Mouse (Mus musculus) brain, embryonic 14.5 days (tissue): ENCODE results near the gene Ccdc9. TPM values are rescaled to one million over a fixed set of nuclear protein-coding genes. Genes with fewer than 3 reads are reported as not detected.
A peak's percentile ranks its signal among the peaks of the same experiment; 100 is the strongest.
"Not testable (repeated sequence)": the region's sequence is repeated elsewhere in the genome, so short reads cannot be mapped to it uniquely, and the experiment has no call there.

Experiments used
- DNase-seq: peaks from one replicate; pipeline ENCODE4 v3.0.0-alpha.2; 2011; ENCODE audit warnings: low read depth
- CTCF ChIP-seq: fragments of 200-500 bp; IDR thresholded peaks from 2 replicates; pipeline ENCODE4 v1.5.1; 2012; ENCODE audit warnings: inconsistent platforms, mild to moderate bottlenecking, moderate library complexity, borderline replicate concordance; ENCODE audit not compliant: insufficient read depth, insufficient read length; ENCODE audit errors: extremely low read depth
- POLR2A ChIP-seq: fragments of 200-500 bp; IDR thresholded peaks from 2 replicates; pipeline ENCODE4 v1.6.1; 2012; ENCODE audit warnings: mild to moderate bottlenecking, inconsistent platforms, borderline replicate concordance; ENCODE audit not compliant: poor library complexity, insufficient read depth, insufficient read length, severe bottlenecking; ENCODE audit errors: extremely low read depth
- polyA plus RNA-seq: library from polyadenylated mRNA; depleted of rRNA; stranded (reverse); fragments of >200 nt; gene quantifications from 2 replicates; pipeline ENCODE4 v1.2.3, GENCODE M21; 2012

The Ccdc9 gene
- polyA plus RNA-seq, 1 experiment: 63.9 TPM

DNA sequence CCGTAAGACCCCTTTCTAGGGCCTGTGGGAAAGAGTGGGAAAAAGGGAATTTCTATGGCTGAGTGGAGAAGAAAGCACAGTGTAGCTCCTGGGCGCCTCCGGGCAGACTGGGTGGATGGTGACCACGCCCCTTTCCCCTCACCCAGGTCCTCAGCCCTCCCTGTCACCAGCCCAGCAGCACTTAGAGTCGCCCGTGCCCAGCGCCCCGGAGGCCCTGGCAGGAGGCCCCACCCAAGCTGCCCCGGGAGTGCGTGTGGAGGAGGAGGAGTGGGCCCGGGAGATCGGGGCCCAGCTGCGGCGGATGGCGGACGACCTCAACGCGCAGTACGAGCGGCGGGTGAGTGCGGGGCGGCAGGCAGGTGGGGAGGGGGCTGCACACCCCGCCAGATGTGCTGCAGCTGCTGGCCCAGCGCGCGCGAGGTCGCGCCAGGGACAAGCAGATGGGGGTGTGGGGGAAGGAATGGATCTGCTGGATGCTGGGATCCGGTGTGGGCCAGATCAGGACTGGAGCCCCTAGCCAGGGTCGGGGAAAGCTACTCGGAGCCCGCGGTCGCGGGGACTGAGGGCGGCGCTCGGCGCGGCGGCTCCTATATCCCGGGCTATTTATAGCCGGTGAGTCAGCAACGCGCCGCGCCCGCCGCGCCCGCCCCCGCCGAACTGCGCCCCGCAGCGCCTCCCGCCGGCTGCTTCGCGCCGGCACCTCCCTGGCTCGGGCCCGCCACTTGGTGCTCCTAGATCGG lies 27.1 kb upstream of the Ccdc9 start:
- TF ChIP-seq POLR2A (peak; percentile 86; the same call in 1 of the 2 replicates), CTCF (no peak)

DNA sequence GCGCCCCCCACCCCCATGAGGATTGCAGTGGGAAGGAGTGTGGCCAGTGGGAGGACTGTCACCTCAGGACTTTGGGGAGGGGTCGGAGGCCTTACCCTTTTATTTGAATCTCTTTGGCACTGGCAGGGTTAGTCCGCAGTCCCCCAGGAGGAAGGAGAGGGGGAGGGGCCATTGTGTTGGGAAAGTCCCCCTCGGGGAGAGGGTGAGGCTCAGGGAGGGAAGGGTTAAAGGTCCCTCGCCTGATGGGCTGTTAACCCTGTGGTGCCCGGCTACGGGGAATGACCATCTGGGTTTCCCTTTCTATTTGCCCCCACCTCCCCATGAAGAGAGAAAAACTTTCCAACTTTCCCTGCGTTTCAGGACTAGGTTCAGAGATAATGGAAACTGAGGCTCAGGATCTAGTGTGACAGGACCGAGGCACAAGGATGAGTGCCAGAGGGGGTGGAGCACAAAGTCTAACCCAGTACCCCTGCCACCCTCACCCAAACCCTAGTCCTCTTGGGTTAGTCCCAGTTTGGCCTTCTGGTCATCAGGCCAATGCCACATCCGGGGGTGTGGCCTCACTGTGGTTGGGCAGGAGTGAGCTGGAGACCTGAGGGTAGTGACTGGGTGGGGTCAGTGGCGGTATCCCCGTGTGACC lies 26.2 kb upstream of the Ccdc9 start:
- peak; percentile 67 for DNase-seq
- no peak for TF ChIP-seq CTCF
- no peak for TF ChIP-seq POLR2A

More for the DNA sequence above, 27.1 kb upstream of the Ccdc9 start:
- DNase-seq: peak; percentile 79

DNA sequence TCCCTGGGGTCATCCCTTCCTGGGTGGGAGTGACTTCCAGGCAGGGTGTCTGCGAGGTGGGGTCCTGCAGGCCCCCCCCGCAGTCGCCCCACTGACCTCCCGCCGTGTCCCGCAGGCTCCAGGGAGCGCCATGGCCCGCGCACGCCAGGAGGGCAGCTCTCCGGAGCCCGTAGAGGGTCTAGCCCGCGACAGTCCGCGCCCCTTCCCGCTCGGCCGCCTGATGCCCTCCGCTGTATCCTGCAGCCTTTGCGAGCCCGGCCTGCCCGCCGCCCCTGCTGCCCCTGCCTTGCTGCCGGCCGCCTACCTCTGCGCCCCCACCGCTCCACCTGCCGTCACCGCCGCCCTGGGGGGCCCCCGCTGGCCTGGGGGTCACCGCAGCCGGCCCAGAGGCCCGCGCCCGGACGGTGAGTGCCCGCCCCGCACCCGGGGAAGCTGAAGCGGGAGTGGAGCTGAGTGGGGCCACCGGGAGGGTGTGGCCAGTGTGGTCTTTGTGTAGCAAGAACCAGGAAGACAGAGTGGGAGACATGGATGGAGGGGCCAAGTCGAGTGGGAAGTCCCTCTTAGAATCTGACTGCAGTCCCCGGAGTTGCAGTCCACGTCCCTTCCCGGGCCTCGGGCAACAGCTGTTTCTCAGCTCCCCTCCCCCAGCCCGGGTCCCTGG lies 25.5 kb upstream of the Ccdc9 start:
- peak; percentile 37 for DNase-seq

DNA sequence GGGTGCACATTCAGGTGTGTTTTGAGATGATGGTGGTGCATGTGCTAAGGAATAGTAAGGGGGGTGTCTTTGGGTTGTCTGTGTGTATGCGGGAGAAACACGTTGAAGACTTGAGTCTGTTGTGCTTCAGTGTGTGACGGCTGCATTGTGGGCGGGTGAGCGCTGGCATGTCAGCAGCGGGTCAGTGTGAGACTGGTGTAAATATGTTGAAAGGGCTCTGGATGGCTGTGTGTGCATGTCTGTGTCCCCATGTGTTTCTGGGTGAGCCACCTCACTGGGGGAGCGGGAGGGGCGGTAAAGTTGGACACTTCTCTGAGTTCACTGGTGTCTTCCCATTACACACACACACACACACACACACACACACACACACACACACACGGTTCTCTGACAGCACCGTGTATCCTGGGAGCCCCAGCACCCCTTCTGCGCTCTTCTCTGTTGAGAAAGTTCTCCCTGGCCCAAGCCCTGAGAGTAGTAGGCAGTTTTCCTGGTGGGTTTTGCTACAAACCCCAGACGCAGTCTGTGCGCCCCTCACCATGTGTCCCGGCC lies 24.9 kb upstream of the Ccdc9 start:
- DNase-seq: peak; percentile 39
- TF ChIP-seq POLR2A (no peak), CTCF (no peak)

More for the DNA sequence above, 25.5 kb upstream of the Ccdc9 start:
- no peak for TF ChIP-seq POLR2A
- TF ChIP-seq CTCF: no peak

DNA sequence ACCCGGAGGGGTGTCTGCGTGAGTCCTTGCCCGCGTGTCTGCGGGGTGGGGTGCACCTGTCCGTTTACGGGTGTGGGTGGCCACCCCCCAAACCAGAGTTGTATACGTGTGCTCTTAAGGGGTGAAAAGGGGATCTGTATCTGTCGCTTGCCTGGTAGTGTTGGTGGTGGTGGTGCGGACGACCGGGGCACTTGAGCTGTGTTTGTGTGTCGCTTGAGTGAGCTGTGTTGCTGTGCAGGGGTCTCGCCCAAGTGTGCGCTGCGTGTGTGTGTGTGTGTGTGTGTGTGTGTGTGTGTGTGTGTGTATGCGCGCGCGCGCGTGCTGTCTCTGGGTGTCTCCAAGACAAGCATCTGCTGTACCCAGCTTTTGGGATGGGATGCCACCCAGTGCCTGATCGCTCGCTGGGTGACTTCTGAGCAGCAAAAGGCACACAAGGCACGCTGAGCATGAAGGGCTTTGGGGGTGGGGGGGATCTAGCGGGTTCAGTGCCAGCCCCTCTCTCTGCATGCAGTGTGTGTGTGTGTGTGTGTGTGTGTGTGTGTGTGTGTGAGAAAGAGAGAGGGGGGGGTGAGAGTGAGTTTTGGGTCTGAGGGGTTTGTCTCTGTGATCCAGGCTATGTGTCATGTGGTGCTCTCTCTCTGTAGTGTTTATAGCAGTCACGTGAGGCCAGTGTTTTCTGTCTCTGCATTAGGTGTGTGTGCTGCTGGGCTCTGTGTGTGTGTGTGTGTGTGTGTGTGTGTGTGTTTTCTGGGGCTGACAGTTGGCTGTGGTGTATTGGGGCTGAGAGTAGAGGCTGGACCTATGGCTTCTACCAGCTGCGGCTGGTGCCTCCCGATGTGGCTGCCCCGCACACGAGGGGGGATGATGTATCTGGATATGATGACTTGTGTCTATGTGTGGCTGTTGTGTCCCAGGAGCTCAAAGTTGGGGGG lies 24.2 kb upstream of the Ccdc9 start:
- TF ChIP-seq POLR2A (no peak), CTCF (no peak)
- peak; percentile 71 for DNase-seq

DNA sequence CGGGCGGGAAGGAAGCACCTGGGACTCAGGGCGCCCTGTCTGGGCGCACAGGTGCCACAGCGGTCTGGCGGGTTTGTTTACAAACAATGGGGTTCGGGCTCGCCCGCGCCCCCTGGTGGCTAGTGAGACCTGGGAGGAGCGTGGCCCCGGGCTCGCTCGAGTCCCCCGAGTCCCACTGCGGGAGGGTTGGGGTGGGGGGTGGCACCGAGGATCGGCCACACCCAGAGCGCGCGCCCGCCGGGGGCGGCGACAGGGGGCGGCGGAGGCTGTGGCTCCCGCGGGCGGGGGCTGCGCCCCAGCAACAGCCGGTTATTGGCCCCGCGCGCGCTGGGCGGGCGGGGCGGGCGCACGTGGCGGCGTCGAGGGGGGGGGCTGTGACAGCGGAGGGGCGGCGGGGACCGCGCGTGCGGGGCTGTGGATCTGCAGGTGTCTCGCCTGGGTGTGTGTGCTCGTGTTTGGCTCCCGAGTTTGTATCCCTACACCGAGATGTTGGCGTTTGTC lies 23.5 kb upstream of the Ccdc9 start:
- DNase-seq: peak; percentile 67
- peak; percentile 67 for TF ChIP-seq CTCF
- no peak for TF ChIP-seq POLR2A

DNA sequence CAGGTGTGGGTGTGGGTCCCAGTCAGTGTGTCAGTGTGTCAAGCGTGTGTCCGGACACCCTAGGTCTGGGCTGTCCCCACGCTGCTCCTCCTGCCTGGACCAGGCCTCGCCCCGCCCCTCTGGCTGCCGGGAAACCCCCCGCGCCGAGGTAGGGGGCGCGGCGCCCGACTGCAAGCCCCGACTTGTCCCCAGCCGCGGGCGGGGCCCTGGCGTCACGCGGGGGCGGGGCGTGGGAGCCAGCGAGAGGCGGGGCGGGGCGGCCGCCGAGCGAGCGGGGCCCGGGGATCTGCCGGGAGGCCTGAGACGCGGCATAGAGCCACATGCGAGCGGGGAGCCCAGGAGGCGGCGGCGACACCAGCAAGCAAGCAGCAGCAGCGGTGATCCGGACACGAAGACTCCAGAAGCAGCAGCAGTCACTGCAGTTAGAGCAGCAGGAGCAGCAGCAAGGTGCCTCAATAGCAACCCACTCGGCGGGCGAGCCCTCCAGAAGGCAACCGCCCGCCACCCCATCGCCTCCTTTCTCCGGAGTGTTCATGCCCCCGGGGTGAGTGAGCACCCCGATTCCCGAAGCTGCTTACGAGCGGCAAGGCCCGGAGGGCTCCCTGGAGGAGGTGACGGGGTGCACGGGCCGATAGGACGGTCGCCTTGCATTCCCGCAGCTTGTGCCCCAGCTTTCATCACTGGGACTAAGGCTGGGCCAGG lies 22.9 kb upstream of the Ccdc9 start:
- DNase-seq: peak; percentile 85
- TF ChIP-seq CTCF: no peak
- TF ChIP-seq POLR2A: no peak

DNA sequence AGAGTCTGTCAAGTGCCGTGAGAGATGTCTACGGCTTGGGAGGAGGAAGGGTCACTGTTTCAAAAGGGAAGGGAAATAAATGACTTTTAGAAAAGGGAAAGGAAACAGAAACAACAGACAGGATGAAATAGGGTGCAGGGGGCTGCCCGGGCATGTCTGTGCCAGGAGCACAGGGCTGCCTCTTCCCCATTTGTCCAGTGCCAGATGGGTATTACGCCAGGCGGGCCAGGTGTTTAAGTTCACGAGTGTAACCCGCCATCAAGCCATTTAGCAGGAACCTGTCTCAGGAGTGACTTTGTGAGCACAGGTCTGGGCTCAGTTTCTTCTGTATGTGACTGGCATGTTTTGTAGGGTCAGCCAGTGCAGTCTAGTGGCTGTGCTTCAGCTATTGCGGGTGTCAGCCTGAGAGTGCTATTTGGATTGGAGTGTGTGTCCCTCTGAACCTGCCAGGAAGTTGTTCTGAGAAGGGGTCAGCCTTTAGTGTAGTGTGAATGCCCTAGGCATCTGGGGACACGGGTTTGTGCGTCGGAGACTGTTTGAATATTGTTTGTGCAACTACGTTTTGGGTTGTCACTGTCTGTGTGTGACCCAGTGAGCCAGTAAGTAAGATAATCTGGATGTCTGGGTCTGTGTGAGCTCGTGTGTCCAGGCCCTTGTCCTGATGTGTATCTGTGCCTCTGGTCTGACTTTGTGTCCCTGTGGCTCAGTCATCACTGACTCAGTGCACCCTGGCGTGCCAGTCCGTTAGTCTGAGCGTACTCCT lies 22.1 kb upstream of the Ccdc9 start:
- TF ChIP-seq CTCF (no peak), POLR2A (no peak)
- DNase-seq: peak; percentile 18

DNA sequence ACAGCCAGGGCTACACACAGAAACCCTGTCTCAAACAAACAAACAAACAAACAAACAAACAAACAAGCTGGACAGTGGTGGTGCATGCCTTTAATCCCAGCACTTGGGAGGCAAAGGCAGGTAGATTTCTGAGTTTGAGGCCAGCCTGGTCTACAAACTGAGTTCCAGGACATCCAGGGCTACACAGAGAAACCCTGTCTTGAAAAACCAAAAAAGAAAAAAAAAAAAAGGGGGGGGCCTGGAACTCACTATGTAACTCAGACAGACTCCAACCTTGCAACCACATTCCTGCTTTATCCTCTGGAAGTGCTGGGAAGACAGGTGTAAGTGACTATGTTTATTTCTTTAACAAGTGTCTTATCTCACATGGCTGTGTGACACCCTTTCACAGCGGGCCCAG lies 21.5 kb upstream of the Ccdc9 start, which contains the start of gene Bbc3:
Gene Bbc3 (plus strand): TSS at position 301 of the 400 bp plus-strand sequence.
- DNase-seq: not testable (repeated sequence)

DNA sequence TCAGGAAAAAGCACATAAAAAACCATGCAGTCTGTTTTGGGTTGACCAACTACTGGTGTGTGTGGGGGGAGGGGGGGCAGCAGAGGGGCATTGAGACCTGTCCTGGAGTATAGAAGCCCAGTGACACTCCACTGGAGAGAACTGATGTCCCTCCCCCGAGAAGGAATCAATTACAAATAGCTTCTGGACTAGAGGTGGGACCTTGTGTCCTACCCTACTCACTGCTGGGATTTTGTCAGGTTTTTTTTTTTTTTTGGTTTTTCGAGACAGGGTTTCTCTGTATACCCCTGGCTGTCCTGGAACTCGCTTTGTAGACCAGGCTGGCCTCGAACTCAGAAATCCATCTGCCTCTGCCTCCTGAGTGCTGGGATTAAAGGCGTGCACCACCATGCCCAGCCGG lies 20.5 kb upstream of the Ccdc9 start:
- not testable (repeated sequence) for DNase-seq
